Mouse (Mus musculus) erythroblast, embryonic 14.5 days (primary cell): ENCODE data around the gene Rad51b.

Experiments used
- GATA1 ChIP-seq: IDR thresholded peaks from 2 replicates; pipeline ENCODE4 v1.6.1; 2012; ENCODE audit warnings: low read length, inconsistent platforms, mixed read lengths
- TAL1 ChIP-seq: IDR thresholded peaks from 3 replicates; pipeline ENCODE4 v1.6.1; 2012; ENCODE audit warnings: low read length, inconsistent platforms, mixed read lengths

DNA sequence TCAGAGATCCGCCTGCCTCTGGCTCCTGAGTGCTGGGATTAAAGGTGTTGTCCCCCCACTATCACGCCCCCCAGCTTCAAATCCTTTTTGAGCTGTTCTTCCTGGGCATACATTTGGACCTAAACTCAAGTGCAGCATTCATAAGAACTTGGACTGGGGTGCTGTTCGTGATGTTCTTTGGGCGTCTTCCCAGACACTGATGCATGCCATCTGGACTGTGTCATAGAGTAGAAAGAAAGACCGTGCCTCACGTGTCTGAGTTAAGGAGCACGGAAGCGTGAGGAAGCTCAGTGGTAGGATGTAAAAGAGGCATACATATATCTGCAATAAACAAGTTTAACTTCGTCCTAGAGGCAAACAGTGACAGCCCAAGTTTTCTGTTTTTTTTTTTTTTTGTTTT is 4.7 kb downstream of the Rad51b start:
- TF ChIP-seq TAL1: no peak
- no peak for TF ChIP-seq GATA1
